Mouse (Mus musculus) B cell, adult (primary cell): ENCODE results near the gene Creb3l4. TPM values are rescaled to one million over a fixed set of nuclear protein-coding genes. Genes with fewer than 3 reads are reported as not detected.

Experiments
- total RNA-seq: library from RNA; stranded (reverse); gene quantifications from 4 replicates; pipeline ENCODE4 v1.2.4, GENCODE M21; 2023; ENCODE audit not compliant: inconsistent age

Gene Creb3l4
- total RNA-seq = not detected in 4 replicates

DNA sequence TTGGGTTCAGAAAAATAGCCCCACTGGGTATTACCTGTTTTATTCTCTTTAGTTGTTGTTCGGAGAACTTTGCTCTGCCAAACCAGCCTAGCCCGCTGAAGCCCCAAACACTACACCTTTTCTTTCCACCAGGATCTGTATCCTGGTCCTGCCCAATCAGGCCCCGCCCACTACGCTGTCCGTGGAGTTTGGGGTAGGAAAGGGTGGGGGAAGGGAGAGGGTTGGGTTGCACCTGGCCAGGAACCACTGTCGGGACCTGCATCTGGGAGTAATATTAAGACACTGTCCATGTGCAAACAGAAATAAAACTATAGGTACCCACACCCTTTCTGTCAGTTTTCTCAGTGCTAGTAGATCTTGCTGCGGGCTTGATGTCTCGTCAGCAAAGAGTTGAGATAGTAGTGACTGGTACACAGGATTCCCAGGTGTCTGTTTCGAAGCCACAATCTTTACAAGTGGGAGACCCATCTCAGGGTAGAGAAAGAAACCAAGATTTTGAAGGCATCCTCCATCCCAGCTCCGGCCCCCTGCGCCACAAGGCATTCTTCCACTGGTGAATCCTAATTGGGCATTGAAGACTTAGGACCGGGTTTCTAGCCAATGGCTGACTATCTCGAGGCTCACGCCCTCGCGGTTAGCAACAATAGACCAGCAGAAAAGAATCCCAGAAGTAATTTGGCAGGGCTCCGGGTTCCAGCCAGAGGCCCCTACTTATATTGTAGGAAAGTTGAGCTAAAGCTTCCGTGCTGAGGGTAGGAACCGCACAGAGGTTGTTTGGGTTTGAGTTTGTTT is at the start of gene Creb3l4:
Creb3l4 (minus strand) TSS at position 529 of the 792 bp plus-strand sequence.

DNA sequence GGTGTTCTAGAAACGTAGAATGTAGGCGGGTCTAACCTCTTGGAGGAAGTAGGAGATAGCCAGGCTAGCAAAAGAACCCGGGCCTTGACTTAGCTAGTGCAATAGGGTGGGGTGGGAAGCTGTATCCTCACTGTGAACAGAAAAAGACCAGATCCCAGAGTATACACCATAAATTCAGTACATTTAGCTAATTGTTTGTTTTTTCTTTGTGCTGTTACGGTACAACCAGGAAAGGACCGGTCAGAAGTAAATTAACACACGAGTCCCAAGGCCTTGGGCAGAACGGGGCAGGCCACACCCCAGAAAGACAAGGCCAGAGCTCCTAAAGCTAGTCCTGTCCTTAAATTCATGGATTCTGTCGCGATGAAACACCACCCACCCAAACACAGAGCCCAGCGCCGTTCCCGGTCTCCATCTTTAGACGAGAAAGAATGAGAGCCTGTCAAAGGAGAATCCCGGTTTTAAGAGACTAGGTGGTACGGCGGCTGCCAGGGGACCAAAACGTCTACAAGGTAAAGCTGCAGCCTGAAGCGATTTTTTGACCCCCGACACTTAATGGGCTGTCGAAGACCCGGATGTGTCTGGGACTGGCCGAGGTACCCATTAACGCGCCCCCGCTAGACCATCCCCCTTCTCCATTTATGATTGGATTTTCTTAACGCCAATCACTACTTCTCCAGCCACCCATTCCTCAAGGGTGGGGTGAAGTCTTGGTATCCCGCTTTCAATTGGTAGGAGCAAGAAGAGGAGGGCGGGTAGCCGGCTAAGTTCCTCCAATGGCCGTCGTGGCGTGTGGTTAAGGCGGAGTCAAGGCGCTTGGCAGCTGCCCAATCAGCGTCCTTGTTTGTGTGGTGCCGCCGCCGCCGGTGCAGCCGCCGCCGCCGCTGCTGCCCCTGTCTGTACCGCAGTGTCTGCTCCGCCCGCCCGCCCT is 49.3 kb upstream of the Creb3l4 start, which contains the start of gene Gatad2b:
Gatad2b (plus strand) TSS at position 834 of the 931 bp plus-strand sequence.

DNA sequence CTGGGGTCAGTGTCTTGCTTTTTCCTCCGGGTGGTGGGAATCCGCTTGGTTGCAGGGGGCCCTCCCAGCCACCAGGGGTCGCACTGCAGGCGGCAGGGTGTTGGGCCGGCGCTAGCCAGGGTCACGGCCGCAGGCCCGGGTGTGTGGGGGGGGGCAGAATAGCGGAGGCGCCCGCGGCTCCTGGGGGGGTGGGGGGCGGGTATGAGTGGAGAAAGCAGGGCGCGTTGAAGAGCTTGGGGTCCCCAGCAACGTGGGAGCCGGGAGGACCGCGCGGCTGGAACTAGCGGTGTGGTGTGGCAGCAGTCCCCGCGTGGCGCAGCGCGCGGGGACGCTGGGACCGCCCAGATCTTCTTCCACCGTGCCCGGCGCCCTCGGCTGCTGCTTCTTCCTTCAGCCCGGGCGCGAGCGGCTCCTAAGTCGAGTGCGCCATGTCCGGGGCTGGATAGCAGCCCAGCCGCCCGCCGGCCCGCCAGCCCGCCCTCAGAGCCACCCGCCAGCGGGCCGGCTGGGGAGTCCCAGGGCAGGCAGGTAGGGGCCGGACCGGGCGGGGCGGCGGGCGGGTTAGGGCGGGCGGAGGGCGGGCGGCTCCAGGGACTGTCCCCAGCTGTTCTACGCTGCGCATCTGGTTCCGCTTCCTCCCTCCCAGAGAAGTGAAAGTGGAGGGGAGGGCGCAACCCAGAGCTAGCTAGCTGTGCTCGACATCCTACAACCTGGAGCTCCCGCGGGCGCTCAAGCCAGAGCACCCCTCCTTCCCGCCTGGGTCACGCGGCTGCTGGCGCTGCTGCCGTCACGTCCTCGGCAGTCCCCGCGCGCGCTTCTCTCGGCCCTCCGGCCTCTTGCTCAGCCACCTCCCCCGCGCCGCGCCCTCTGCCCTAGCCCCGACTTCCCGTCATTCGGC is 22.0 kb upstream of the Creb3l4 start, which contains the start of gene Dennd4b:
Dennd4b (plus strand) TSS at position 152 of the 898 bp plus-strand sequence.

DNA sequence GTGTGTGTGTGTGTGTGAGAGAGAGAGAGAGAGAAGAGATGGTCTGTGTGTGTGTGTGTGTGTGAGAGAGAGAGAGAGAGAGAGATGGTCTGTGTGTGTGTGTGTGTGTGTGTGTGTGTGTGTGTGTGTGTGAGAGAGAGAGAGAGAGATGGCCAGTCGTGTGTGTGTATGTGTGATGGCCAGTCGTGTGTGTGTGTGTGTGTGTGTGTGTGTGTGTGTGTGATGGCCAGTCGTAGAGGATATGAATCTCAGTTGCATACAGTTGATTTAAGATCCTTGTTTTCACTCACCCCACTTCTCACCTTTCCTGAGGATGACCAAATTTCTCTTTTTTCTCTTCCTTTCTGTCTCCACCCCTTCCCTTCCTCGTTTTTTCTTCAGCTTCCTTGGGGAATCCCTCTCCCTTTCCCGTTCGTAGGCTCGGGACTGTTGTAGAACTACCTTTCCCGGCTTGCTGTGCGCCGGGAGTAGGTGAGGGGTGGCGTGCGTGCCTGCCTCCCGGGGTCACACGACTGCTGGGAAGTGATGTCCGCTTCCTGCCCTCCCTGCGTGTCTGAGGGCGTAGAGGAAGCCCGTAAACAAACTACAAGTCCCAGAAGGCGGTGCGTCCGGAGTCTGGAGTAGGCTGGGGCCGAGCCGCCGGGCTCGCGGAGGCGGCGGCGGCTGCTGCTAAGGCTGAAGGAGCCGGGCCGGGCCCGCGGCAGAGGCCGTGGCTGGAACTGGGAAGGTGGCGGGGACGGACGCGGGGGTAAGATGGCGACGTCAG is 10.5 kb upstream of the Creb3l4 start, which contains the start of gene Crtc2:
Crtc2 (plus strand) TSS at position 511 of the 766 bp plus-strand sequence.

DNA sequence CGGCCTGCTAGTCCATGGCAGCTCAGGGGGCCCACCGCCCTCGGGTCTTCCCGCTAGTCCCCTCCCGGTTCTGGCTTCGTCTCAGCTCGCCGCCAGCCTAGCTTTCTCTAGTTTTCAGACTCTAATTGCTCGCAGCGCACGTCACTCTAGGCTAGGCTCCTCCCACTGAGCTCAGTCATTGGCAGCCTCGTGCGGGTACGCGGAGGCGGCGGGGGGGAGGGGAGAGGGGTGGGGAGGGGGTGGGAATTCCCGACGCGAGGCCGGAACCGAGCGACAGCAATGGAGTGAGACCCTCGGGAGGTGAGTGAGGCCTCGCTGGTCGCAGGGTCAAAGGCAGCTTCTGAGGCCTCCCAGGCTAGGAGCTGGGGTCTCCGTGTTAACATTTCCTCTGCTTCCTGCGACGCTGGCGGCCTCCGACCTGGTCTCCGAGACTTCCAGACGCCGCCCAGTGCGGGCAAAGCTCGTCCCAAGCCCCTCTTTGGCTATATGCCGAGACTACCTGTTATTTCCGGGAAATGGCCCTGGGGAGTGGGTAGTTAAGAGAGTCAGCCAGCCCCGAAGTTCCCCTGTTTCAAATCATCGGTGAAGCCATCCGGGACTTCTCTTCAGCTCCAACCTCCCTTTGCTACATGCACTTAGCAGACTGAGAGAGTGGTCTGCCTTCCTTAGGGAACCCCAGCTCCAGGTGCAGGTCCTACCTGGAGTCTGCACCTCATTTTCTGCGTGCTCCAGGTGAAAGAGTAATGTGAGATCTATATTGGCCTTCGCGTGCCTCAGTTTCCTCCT is 4.8 kb upstream of the Creb3l4 start, which contains the start of gene Slc39a1:
Slc39a1 (plus strand) TSS at position 213 of the 786 bp plus-strand sequence.

DNA sequence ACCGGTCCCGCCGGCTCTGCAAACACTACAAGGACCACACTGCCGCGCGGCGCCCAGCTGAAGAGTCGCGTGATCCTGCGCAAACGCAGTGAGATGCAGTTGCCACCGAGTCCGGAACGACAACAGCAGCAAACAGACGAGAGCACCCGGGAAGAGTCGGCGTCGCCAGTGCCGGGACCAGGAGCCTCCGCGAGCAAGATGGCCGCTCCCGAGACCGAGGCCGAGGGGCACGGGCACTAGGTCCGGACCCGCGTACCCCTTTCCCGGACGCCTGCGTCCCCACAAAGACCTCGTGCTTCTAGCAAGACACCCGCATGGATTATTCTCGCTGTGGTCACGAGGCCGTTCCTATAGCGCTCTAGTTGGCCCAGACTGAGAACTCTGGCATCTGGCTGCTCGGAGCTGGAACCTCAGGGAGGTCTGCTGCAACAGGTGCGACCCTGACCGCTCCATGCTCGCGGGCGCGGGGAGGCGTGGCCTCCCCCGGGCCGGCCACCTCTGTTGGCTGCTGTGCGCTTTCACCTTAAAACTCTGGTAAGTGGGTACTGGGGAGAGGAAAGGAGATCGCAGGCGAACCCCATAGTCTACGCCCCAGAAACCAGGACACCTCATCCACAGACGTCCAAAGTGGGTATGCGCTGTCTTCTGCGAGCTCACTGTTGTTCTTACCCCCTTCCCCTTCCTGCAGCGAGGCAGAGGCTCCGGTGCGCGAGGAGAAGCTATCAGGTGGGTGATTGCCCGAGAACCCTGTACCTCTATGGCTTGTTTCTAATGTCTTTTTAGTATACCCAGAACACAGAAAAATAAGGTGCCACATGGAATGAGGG is 11.6 kb downstream of the Creb3l4 start, which contains the start of gene Jtb:
Jtb (plus strand) TSS at position 91 of the 827 bp plus-strand sequence.

DNA sequence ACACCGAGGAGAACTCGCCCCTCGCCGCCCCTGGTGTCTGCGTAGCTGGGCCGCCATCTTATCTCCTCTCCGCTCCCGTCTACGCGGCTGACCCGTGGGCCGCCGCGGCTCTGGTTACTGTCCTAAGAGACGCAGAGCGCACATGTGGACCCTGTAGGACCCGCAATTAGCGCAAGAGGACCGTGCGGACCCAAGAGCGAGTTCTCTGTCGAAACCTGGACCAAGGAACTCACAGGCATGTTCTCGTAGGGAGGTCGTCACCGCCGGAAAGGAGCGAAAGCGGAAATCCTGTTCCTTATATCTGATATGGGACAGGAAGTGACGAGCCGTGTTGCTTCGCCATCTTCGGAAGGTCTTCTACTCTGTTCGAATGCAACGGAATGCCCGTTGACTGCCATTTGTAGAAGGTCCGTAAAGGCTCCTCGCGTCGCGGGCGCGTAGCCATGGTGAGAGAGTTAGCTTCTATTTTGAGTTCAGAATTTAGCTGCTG is 29.9 kb downstream of the Creb3l4 start, which contains the start of the genes Rps27 and Rab13:
Rps27 (minus strand) TSS at position 275 of the 490 bp plus-strand sequence.
Rab13 (plus strand) TSS at position 319 of the 490 bp plus-strand sequence.

Other genes with a start within 250 kb of the Creb3l4 start
- 49.4 to 71.9 TPM (median 64.8 TPM) in 4 replicates for gene Hax1, start 244.7 kb downstream of the Creb3l4 start, total RNA-seq
- 99.0 to 130 TPM (median 121 TPM) in 4 replicates for gene 4933434E20Rik, start 191.9 kb downstream of the Creb3l4 start, total RNA-seq
- gene Ubap2l, start 190.9 kb downstream of the Creb3l4 start, total RNA-seq = 262 to 354 TPM (median 316 TPM) in 4 replicates
- gene Tpm3, start 170.9 kb downstream of the Creb3l4 start, total RNA-seq = 552 to 576 TPM (median 565 TPM) in 4 replicates
- gene Nup210l, start 139.4 kb downstream of the Creb3l4 start, total RNA-seq = 1.3 to 2.2 TPM (median 1.5 TPM) in 4 replicates
- 9,271 to 10,786 TPM (median 10,164 TPM) in 4 replicates for gene Rps27, start 29.9 kb downstream of the Creb3l4 start, total RNA-seq
- gene Rab13, start 29.8 kb downstream of the Creb3l4 start, total RNA-seq = 0.93 TPM in 1 of 4 replicates, not detected in the others
- gene Jtb, start 11.9 kb downstream of the Creb3l4 start, total RNA-seq = 90.1 to 110 TPM (median 97.2 TPM) in 4 replicates
- gene Slc39a1, start 4.7 kb upstream of the Creb3l4 start, total RNA-seq = 29.2 to 30.8 TPM (median 30.3 TPM) in 4 replicates
- 175 to 191 TPM (median 186 TPM) in 4 replicates for gene Crtc2, start 10.7 kb upstream of the Creb3l4 start, total RNA-seq
- gene Dennd4b, start 21.7 kb upstream of the Creb3l4 start, total RNA-seq = 174 to 198 TPM (median 187 TPM) in 4 replicates
- 110 to 130 TPM (median 118 TPM) in 4 replicates for gene Gatad2b, start 49.7 kb upstream of the Creb3l4 start, total RNA-seq
- gene Slc27a3, start 146.4 kb upstream of the Creb3l4 start, total RNA-seq = 0.99 to 2.0 TPM (median 1.6 TPM) in 4 replicates
- 50.8 to 61.1 TPM (median 56.2 TPM) in 4 replicates for gene Ints3, start 190.1 kb upstream of the Creb3l4 start, total RNA-seq
- gene Npr1, start 222.4 kb upstream of the Creb3l4 start, total RNA-seq = 0.83 TPM in 1 of 4 replicates, not detected in the others
- gene Ilf2, start 232.6 kb upstream of the Creb3l4 start, total RNA-seq = 85.5 to 94.6 TPM (median 90.6 TPM) in 4 replicates
- 52.9 to 66.8 TPM (median 60.9 TPM) in 4 replicates for gene Snapin, start 247.5 kb upstream of the Creb3l4 start, total RNA-seq